Mouse (Mus musculus) forebrain, embryonic 13.5 days (tissue): Measurements from ENCODE around the gene Tfap2b. TPM values are rescaled to one million over a fixed set of nuclear protein-coding genes. Genes with fewer than 3 reads are reported as not detected.
A peak's percentile ranks its signal among the peaks of the same experiment; 100 is the strongest.

Experiments used
- ATAC-seq: fragments of 200-750 bp; cut with Nextera tagmentation; 2 replicates; pipeline ENCODE4 v1.8.0; 2017
- H3K27ac ChIP-seq: fragments of 300-500 bp; sonication (generic); 2 replicates; pipeline ENCODE4 v1.5.1; 2015; ENCODE audit warnings: inconsistent platforms, mild to moderate bottlenecking, moderate library complexity
- H3K27me3 ChIP-seq: fragments of 300-500 bp; sonication (generic); 2 replicates; pipeline ENCODE4 v1.6.1; 2015; ENCODE audit warnings: mild to moderate bottlenecking, inconsistent platforms
- H3K36me3 ChIP-seq: fragments of 300-500 bp; sonication (generic); 2 replicates; pipeline ENCODE4 v1.6.1; 2015; ENCODE audit warnings: mild to moderate bottlenecking, inconsistent platforms; ENCODE audit not compliant: poor library complexity, severe bottlenecking
- H3K4me1 ChIP-seq: fragments of 300-500 bp; sonication (generic); 2 replicates; pipeline ENCODE4 v1.6.1; 2015; ENCODE audit warnings: inconsistent platforms
- H3K4me2 ChIP-seq: fragments of 300-500 bp; sonication (generic); 2 replicates; pipeline ENCODE4 v1.6.1; 2015; ENCODE audit warnings: inconsistent platforms, mild to moderate bottlenecking, moderate library complexity
- H3K4me3 ChIP-seq: fragments of 300-500 bp; sonication (generic); 2 replicates; pipeline ENCODE4 v1.5.1; 2015; ENCODE audit warnings: mild to moderate bottlenecking, inconsistent platforms
- H3K9ac ChIP-seq: fragments of 300-500 bp; sonication (generic); 2 replicates; pipeline ENCODE4 v1.6.1; 2015; ENCODE audit warnings: mild to moderate bottlenecking, inconsistent platforms
- H3K9me3 ChIP-seq: fragments of 300-500 bp; sonication (generic); replicated peaks from 2 replicates; pipeline ENCODE4 v1.6.1; 2016; ENCODE audit warnings: inconsistent platforms
- WGBS: fragments of 180-500 bp; shearing (Covaris S2); methylation state at CpG from one replicate; pipeline ENCODE4 v1.1.7; 2015; 5-methylcytosine and 5-hydroxymethylcytosine counted together
- polyA plus RNA-seq: library from polyadenylated mRNA; unstranded; fragments of >200 nt; fragmentation: Nextera tagmentation; extraction: Ambion mirVana; gene quantifications from 2 replicates; pipeline ENCODE4 v1.2.1, GENCODE M21; 2015

The Tfap2b gene
- polyA plus RNA-seq, 1 experiment from 2014 or later: 4.3 TPM

DNA sequence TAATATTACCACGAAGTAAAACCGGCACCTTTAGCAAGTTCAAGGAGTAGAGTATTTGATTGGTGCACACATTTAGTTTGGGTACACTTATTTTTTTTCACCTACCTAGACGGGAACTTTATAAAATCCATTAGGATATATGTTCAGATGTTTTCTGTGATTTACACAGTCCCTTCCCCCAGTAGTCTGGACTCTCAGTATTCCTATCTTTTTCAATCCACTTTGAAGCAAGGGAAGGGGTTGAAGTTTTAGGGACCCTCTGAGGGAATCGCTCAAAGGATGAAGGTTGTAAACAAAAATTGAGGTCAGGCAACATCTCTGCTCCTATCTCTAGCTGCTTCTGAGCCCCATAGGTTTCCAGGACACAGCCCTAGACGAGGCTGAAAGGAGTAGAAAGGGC is 27.3 kb downstream of the Tfap2b start:
- H3K4me1 ChIP-seq: no peaks in the 10 kb centered on the region
- H3K27ac ChIP-seq: no peak overlapping the region
- WGBS: 5% methylated on average over 5 of the region's 5 CpGs
- H3K9ac ChIP-seq: no peak overlapping the region
- no peak overlapping the region for H3K4me2 ChIP-seq
- ATAC-seq: no peak
- H3K4me3 ChIP-seq: no peak overlapping the region
- no peaks in the 10 kb centered on the region for H3K36me3 ChIP-seq
- H3K9me3 ChIP-seq: no peaks in the 10 kb centered on the region
- peaks cover 95% of the 10 kb centered on the region for H3K27me3 ChIP-seq

DNA sequence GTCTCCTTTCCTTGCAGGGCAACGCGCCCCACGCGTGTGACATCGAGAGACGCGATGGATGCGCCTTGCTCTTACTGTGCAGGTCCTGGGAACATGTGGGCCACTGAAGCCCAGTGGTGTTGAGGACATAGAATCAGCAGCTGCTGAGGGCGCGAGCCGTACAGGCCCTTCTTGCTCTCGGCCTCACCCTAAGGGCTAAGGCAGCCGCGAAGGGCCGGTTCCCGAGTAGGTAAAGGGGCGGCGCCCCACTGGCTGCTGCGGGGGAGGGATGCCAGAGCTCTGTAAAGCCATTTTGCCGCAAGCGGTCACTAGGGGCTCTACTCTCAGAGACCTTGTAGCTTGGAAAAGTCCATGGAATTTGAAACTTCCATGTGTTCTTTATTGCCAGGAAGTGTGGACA is 27.9 kb downstream of the Tfap2b start:
- no peak overlapping the region for H3K27ac ChIP-seq
- under 1% methylated on average over 21 of the region's 21 CpGs for WGBS
- peaks cover 95% of the 10 kb centered on the region for H3K27me3 ChIP-seq
- H3K9me3 ChIP-seq: no peaks in the 10 kb centered on the region
- H3K36me3 ChIP-seq: no peaks in the 10 kb centered on the region
- no peak overlapping the region for H3K9ac ChIP-seq
- no peak overlapping the region for H3K4me3 ChIP-seq
- no peak for ATAC-seq
- H3K4me2 ChIP-seq: no peak overlapping the region
- no peaks in the 10 kb centered on the region for H3K4me1 ChIP-seq

DNA sequence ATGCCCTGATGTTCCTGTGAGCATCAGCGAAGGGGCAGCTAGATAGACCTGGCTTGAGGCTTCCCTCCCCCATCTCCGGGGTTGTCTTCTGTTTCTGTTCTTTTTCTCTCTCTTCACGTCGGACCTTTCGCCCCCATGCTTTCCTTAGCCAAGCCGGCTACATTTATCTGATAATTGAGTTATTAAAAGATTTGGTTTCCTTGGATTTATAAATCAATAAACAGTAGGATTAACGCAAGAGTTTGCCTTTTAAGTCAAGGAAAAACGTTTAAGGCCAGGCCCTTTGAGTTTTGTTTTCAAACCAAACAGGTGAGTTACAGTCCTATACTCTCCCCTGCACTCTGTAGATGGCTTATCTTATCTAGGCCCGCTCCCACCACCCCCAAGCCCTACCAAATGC is 28.3 kb downstream of the Tfap2b start:
- no peak overlapping the region for H3K4me2 ChIP-seq
- H3K27me3 ChIP-seq: peaks cover 95% of the 10 kb centered on the region
- no peaks in the 10 kb centered on the region for H3K9me3 ChIP-seq
- no peak for ATAC-seq
- no peak overlapping the region for H3K4me3 ChIP-seq
- H3K27ac ChIP-seq: no peak overlapping the region
- H3K4me1 ChIP-seq: no peaks in the 10 kb centered on the region
- 0% methylated on average over 9 of the region's 9 CpGs for whole genome bisulfite sequencing
- H3K36me3 ChIP-seq: no peaks in the 10 kb centered on the region
- no peak overlapping the region for H3K9ac ChIP-seq

DNA sequence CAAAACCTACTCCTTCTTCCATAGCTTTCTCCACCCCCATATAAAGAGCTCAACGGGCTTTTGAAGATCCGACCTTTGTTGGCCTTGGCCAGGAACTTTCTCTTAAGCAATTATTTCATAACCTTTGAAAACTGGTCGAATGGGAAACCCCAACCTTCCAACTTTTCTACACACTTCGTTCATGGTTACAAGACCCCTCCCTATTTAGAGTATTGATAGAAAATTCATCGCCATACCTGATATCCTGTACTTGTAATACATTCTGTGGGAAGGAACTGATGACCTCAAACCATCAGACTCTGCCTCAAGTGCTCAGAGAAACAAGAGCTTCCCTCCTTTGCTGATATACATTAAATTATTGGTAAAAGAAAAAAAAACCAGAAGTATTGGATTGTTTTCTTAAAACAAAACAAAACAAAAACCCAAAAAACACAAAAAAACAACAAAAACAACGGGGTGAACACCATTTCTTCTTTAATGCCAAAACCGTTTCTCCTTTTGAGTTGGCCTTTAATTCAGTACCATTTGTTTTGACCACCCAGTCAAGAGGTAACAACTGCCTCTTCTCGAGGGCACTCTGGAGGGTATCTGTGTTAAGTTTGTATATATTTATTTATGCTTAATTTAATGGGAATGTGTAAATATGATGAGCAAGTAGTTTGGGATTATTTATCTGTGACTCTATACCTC is 29.2 kb downstream of the Tfap2b start:
- no peaks in the 10 kb centered on the region for H3K9me3 ChIP-seq
- WGBS: 4% methylated on average over 8 of the region's 8 CpGs

DNA sequence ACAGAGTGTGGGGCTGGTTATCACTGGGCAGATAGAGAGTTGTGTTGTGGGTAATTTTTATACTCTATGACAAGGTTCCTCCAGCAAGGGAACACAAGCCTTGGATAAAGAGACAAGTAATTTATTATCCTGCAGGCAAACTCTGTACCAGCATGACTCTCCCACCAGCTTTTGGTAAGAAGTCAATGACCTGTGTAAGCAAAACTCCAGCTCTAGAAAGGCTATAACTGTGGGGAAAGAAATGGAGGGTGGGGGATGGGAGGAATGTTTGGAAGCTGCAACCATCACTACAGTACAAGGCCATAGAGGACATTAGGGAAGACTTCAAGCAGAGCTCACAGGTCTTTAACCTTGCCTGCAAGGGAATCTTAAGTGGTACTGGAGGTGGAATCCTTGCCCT is 31.3 kb downstream of the Tfap2b start:
- H3K9me3 ChIP-seq: no peaks in the 10 kb centered on the region
- ATAC-seq: no peak
- H3K4me2 ChIP-seq: no peak overlapping the region
- H3K4me1 ChIP-seq: peaks cover 7% of the 10 kb centered on the region; the same call in 1 of the 2 replicates
- no peak overlapping the region for H3K9ac ChIP-seq
- no peak overlapping the region for H3K4me3 ChIP-seq
- H3K36me3 ChIP-seq: no peaks in the 10 kb centered on the region
- H3K27me3 ChIP-seq: peaks cover 96% of the 10 kb centered on the region
- no peak overlapping the region for H3K27ac ChIP-seq

More for the DNA sequence above, 29.2 kb downstream of the Tfap2b start:
- Histone ChIP-seq H3K27ac (no peak overlapping the region), H3K4me2 (no peak overlapping the region), H3K36me3 (no peaks in the 10 kb centered on the region), H3K27me3 (peaks cover 95% of the 10 kb centered on the region), H3K4me1 (no peaks in the 10 kb centered on the region), H3K4me3 (no peak overlapping the region), H3K9ac (no peak overlapping the region)
- ATAC-seq: no peak

DNA sequence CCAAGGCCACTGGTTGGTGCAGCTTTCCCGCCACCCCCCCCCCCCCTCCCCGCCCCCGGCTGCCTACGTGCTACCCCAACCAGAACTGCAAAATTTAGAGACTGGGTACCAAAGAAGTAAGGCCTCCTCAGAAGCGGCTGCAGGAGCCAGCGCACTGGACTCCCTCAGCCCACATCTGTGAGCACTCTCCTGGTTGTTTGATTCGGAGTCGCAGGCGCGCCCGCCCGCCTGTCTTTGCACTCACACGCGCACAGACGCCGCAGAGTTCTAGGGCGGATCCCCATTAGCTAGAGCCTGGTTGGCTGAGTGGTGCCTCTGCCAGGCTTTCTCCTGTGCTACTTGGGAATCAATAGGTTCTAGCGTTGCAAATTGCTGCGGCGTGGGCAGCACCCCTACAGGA is 32.6 kb downstream of the Tfap2b start:
- peaks cover 85% of the 10 kb centered on the region for H3K27me3 ChIP-seq
- H3K9ac ChIP-seq: no peak overlapping the region
- peak overlapping the region; percentile 24; the same call in 1 of the 2 replicates for H3K4me2 ChIP-seq
- H3K9me3 ChIP-seq: no peaks in the 10 kb centered on the region
- H3K36me3 ChIP-seq: no peaks in the 10 kb centered on the region
- peaks cover 14% of the 10 kb centered on the region; the same call in 1 of the 2 replicates for H3K4me1 ChIP-seq
- no peak overlapping the region for H3K27ac ChIP-seq
- no peak overlapping the region for H3K4me3 ChIP-seq
- ATAC-seq: peak; percentile 34; the same call in 1 of the 2 replicates
- 1% methylated on average over 18 of the region's 20 CpGs for WGBS

DNA sequence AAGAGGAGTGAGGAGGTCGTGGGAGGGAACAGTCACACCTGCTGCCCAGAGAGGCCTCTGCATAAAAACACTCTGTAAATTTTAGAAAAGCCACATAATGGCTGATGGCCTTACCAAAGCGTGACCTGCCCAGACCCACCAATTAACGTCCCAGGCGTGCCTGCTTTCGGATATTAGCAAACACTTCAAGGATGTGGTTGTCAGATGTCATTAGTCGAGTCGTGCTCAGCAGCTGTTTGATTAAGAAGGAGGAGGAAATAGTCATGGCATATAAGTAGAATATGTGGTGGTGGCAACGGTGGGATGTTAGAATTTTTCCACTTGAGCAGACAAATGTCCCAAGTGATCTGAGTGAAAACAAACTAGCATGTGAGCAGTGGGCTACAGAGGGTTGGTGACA is 33.3 kb downstream of the Tfap2b start:
- no peak for ATAC-seq
- Histone ChIP-seq H3K4me3 (no peak overlapping the region), H3K27me3 (peaks cover 84% of the 10 kb centered on the region), H3K27ac (no peak overlapping the region), H3K36me3 (no peaks in the 10 kb centered on the region), H3K4me2 (no peak overlapping the region), H3K9me3 (no peaks in the 10 kb centered on the region), H3K4me1 (peaks cover 14% of the 10 kb centered on the region; the same call in 1 of the 2 replicates), H3K9ac (no peak overlapping the region)
- WGBS: 4% methylated on average over 8 of the region's 8 CpGs

DNA sequence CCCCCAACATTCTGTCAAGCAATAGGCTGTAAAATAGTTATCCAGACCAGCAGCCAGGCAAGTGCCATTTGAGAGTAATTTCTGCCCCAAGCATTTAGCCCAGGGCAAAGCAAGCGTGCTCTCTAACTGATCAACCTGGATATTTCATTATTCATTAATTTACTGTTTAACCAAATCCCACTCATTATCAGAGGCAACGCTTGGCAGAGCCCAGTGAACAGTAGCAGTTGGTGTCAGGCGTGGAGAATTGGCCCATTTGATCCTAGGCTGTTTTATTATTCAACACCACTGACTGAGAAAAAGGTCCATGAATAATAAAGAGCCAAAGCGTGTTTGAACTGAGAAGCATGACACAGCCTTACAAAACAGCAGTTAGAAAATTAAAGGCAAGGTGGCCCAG is 36.3 kb downstream of the Tfap2b start:
- no peak overlapping the region for H3K4me2 ChIP-seq
- H3K36me3 ChIP-seq: no peaks in the 10 kb centered on the region
- peaks cover 70% of the 10 kb centered on the region for H3K27me3 ChIP-seq
- peak; percentile 85 for ATAC-seq
- 3% methylated on average over 4 of the region's 4 CpGs for WGBS
- no peaks in the 10 kb centered on the region for H3K9me3 ChIP-seq
- H3K9ac ChIP-seq: no peak overlapping the region
- H3K4me1 ChIP-seq: peaks cover 14% of the 10 kb centered on the region; the same call in 1 of the 2 replicates
- no peak overlapping the region for H3K4me3 ChIP-seq
- no peak overlapping the region for H3K27ac ChIP-seq

DNA sequence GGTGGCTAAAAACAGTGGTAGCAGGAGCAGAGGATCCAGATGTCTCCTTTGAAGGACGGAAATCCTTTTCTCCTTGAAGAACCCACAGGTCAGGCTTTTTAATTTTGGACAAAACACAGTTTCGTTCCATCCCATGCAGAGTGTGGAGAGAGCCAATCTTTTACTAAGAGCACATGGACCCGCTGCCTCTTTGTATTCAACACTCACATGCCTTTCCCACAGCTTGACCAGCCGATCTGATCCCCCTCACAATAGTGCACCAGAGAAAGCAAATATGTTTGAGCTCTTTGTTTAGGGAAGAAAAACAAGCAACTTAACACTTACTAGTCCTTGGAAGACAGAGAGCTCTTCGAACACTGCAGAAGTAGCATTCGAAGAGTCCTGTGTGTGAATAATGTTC is 42.6 kb downstream of the Tfap2b start:
- H3K4me3 ChIP-seq: no peak overlapping the region
- no peaks in the 10 kb centered on the region for H3K9me3 ChIP-seq
- no peak overlapping the region for H3K4me2 ChIP-seq
- WGBS: 22% methylated on average over 6 of the region's 6 CpGs
- no peaks in the 10 kb centered on the region for H3K36me3 ChIP-seq
- no peak for ATAC-seq
- no peaks in the 10 kb centered on the region for H3K4me1 ChIP-seq
- H3K9ac ChIP-seq: no peak overlapping the region
- H3K27ac ChIP-seq: no peak overlapping the region
- peaks cover 25% of the 10 kb centered on the region for H3K27me3 ChIP-seq

DNA sequence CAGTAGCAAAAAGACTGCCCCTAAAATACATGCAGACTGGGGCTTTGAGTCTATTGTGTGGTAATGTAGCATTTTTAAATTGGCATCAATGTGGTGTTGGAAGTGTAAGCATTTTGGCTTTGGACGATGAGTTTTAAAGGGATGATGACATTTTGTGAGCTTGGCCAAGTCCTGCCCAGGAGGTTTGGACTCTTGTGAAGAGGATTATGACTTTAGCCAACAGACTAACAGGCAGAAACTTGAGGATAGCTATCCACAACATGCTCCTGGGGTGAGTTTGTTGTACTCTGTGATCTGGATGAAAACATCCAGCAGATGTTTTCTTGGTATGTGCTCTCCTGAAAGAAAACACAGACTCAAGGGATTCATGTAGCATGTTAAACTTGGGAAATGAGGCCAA is 60.9 kb downstream of the Tfap2b start:
- Histone ChIP-seq H3K36me3 (no peaks in the 10 kb centered on the region), H3K27me3 (no peaks in the 10 kb centered on the region), H3K27ac (no peak overlapping the region), H3K4me3 (no peak overlapping the region), H3K9ac (no peak overlapping the region), H3K4me1 (no peaks in the 10 kb centered on the region), H3K9me3 (no peaks in the 10 kb centered on the region), H3K4me2 (no peak overlapping the region)
- no peak for ATAC-seq
- 76% methylated on average over 1 of the region's 1 CpGs for WGBS

Other genes starting within 250 kb of the Tfap2b start
- gene Tfap2d, start 105.9 kb upstream of the Tfap2b start, polyA plus RNA-seq: 4.0 and 4.2 TPM in 2 replicates